Mouse (Mus musculus) megakaryocyte, embryonic 14.5 days (primary cell): ENCODE results near the gene Wfdc8. TPM values are rescaled to one million over a fixed set of nuclear protein-coding genes. Genes with fewer than 3 reads are reported as not detected.
A peak's percentile ranks its signal among the peaks of the same experiment; 100 is the strongest.

Experiments used
- H3K27me3 ChIP-seq: replicated peaks from 2 replicates; pipeline ENCODE3; 2012; ENCODE audit warnings: inconsistent platforms
- H3K36me3 ChIP-seq: replicated peaks from 2 replicates; pipeline ENCODE3; 2012; ENCODE audit warnings: low read length, inconsistent platforms, mixed read lengths
- H3K4me1 ChIP-seq: 2 replicates; pipeline ENCODE4 v1.6.1; 2012; ENCODE audit warnings: inconsistent platforms
- H3K4me3 ChIP-seq: replicated peaks from 2 replicates; pipeline ENCODE3; 2012; ENCODE audit warnings: moderate library complexity, mild to moderate bottlenecking, inconsistent platforms
- H3K9me3 ChIP-seq: 2 replicates; pipeline ENCODE4 v1.6.1; 2012; ENCODE audit warnings: inconsistent platforms
- FLI1 ChIP-seq: IDR thresholded peaks from 2 replicates; pipeline ENCODE4 v1.6.1; 2012; ENCODE audit warnings: low read length, inconsistent platforms, mixed read lengths
- GATA1 ChIP-seq: IDR thresholded peaks from 3 replicates; pipeline ENCODE4 v1.6.1; 2012; ENCODE audit warnings: mixed read lengths, low read length, inconsistent platforms, borderline replicate concordance
- polyA plus RNA-seq: library from polyadenylated mRNA; stranded (reverse); fragments of >175 nt; gene quantifications from 2 replicates; pipeline ENCODE4 v1.2.3, GENCODE M21; 2012; ENCODE audit warnings: low replicate concordance; ENCODE audit not compliant: insufficient read depth

Wfdc8 gene
- polyA plus RNA-seq, 1 experiment = not detected

- H3K27me3 ChIP-seq = peaks cover 63% of the 10 kb centered on the region
- no peaks in the 10 kb centered on the region for H3K36me3 ChIP-seq
- H3K9me3 ChIP-seq = peaks cover 32% of the 10 kb centered on the region
- H3K4me3 ChIP-seq = no peak overlapping the region
- H3K4me1 ChIP-seq = peaks cover 14% of the 10 kb centered on the region
- TF ChIP-seq GATA1 (no peak), FLI1 (no peak)
Measured at GRCm38 (mm10) chr2:164564346-164564745, 49.1 kb downstream of the Wfdc8 start.

DNA sequence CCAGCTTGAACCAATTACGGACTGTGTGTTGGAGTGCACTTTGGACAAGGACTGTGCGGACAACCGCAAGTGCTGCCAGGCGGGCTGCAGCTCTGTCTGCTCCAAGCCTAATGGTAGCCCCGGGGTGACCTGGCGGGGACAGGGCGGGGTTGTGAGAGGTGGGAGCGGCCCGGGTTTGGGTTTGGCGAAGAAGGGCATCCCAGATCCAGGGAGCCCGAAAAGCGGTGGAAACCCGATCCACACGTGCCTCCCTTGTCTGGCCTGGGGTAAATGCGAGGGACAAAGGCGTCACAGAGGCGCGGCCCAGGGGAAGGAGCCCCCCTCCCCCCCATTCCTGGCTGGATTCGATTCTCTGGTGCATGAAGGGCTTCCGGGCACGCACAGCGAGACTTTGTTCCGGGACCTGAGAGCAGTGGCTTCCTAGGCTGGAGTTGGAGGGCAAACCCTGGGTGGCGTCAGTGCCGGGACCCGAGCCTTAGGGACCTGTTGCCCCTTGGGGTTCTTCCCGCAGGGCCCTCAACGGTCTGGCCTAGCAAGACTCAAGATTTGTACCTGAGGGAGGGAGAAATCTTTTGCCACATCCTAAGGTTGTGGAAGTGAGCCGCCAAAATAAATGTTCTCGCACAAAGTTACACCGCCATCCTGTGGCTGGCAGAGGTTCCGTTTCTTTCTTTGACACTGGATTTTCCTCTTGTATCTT is 49.9 kb downstream of the Wfdc8 start:
- TF ChIP-seq FLI1 (no peak), GATA1 (no peak)
- H3K36me3 ChIP-seq = no peaks in the 10 kb centered on the region
- H3K9me3 ChIP-seq = peaks cover 32% of the 10 kb centered on the region
- H3K4me3 ChIP-seq = peak overlapping the region; percentile 84
- peaks cover 23% of the 10 kb centered on the region for H3K4me1 ChIP-seq
- peaks cover 58% of the 10 kb centered on the region for H3K27me3 ChIP-seq

DNA sequence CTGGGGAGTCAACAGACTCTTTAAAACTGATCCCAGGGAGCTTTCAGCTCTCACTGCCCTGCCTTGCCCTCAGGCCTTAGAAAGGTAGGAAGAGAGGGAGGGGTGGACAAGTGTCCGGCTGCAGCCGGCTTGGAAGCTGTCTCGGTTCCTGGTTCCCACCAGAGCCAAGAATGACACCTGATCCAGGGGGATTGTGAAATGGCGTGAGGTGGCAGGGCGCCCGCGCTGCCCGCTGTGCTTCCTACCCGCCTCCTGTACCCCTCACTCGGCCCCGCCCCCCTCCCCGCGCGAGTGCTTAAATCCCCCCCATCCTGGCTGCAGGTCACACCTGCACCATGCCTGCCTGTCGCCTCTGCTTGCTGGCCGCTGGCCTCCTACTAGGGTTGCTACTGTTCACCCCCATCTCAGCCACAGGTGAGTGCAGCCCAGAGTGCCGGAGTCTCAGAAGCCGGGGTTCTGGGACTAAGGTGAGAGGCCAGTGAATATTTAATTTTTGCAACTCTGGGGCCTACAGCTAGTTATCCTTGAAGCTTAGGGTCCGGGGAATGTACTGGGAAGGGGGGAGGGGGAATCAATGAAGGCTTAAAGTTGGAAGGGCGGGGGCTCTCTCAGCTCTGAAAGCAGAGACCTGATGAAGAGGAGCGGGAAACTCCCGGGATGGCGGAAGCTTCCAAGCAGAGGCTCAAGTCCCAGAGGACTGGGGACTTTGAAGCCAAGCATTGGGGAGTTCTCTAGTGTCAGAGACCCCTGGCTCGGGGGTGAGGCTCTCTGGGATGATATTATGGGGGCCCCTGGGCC is 50.8 kb downstream of the Wfdc8 start, which contains the start of gene Wfdc2:
Gene Wfdc2, plus strand, starts transcription at position 23 of the 798 bp plus-strand sequence.
- TF ChIP-seq FLI1 (no peak), GATA1 (no peak)
- no peaks in the 10 kb centered on the region for H3K36me3 ChIP-seq
- peak within 1 kb of the TSS; percentile 84 for H3K4me3 ChIP-seq
- peaks cover 59% of the 10 kb centered on the region for H3K27me3 ChIP-seq
- peaks cover 32% of the 10 kb centered on the region for H3K9me3 ChIP-seq
- H3K4me1 ChIP-seq = peaks cover 30% of the 10 kb centered on the region

DNA sequence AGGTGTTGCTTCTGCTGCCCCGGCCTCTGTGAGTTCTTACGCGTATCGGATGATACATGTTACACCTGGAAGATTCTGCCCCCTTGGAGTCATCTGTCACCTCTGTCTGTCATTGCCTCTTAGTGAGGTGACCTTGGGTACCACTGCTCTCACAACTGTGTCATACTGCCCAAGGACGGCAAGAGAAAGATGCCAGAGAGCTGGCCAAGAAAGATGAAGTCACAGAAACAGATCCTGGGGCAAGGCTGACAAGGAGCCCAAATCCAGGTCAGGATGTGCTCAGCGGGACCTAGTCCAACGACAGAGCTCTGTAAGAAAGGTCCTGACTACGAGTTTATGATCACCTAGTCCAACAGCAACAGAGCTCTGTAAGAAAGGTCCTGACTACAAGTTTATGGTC is 53.3 kb downstream of the Wfdc8 start:
- no peaks in the 10 kb centered on the region for H3K36me3 ChIP-seq
- H3K4me1 ChIP-seq = peaks cover 31% of the 10 kb centered on the region
- H3K9me3 ChIP-seq = peaks cover 17% of the 10 kb centered on the region
- H3K4me3 ChIP-seq = no peak overlapping the region
- TF ChIP-seq FLI1 (no peak), GATA1 (no peak)
- H3K27me3 ChIP-seq = peaks cover 55% of the 10 kb centered on the region

GRCm38 (mm10) chr2:164558991-164559645 is 54.3 kb downstream of the Wfdc8 start:
- Histone ChIP-seq H3K4me1 (peaks cover 31% of the 10 kb centered on the region), H3K9me3 (peaks cover 17% of the 10 kb centered on the region), H3K4me3 (peak overlapping the region; percentile 89), H3K27me3 (peaks cover 50% of the 10 kb centered on the region), H3K36me3 (no peaks in the 10 kb centered on the region)
- TF ChIP-seq FLI1 = no peak
- no peak for TF ChIP-seq GATA1

DNA sequence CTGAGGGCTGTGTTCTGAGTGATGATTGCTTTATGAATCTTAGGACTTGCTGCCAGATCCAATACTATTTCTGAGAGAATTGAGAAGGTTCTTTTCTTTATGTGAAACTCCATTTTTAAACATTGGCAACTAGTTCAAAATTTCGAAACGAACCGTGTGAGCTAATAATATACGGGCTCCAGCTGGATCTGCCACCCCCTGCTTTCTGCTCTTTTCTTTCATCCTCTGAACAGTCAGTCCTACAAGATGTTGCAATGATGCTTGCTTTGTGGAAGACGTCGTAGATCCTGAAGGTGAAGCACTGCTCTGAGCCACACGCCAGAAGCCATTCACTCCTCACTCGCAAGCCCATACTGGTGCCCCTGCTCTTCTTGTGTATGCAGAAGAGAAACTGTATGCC is 55.0 kb downstream of the Wfdc8 start:
- Histone ChIP-seq H3K27me3 (peaks cover 49% of the 10 kb centered on the region), H3K4me1 (peaks cover 28% of the 10 kb centered on the region), H3K36me3 (no peaks in the 10 kb centered on the region), H3K9me3 (peaks cover 17% of the 10 kb centered on the region), H3K4me3 (peak overlapping the region; percentile 89)
- TF ChIP-seq GATA1 = no peak

- Histone ChIP-seq H3K27me3 (peaks cover 75% of the 10 kb centered on the region), H3K9me3 (0 out of 2 replicates have a peak, but pooled peaks cover 3% of the 10 kb centered on the region), H3K4me3 (no peak overlapping the region), H3K36me3 (no peaks in the 10 kb centered on the region), H3K4me1 (no peaks in the 10 kb centered on the region)
- TF ChIP-seq GATA1 (no peak), FLI1 (no peak)
Measured at GRCm38 (mm10) chr2:164551502-164551901, 61.9 kb downstream of the Wfdc8 start.

GRCm38 (mm10) chr2:164550895-164551269 is 62.5 kb downstream of the Wfdc8 start:
- Histone ChIP-seq H3K4me3 (no peak overlapping the region), H3K36me3 (no peaks in the 10 kb centered on the region), H3K9me3 (0 out of 2 replicates have a peak, but pooled peaks cover 3% of the 10 kb centered on the region), H3K4me1 (no peaks in the 10 kb centered on the region), H3K27me3 (peaks cover 71% of the 10 kb centered on the region)
- TF ChIP-seq FLI1 (no peak), GATA1 (no peak)

DNA sequence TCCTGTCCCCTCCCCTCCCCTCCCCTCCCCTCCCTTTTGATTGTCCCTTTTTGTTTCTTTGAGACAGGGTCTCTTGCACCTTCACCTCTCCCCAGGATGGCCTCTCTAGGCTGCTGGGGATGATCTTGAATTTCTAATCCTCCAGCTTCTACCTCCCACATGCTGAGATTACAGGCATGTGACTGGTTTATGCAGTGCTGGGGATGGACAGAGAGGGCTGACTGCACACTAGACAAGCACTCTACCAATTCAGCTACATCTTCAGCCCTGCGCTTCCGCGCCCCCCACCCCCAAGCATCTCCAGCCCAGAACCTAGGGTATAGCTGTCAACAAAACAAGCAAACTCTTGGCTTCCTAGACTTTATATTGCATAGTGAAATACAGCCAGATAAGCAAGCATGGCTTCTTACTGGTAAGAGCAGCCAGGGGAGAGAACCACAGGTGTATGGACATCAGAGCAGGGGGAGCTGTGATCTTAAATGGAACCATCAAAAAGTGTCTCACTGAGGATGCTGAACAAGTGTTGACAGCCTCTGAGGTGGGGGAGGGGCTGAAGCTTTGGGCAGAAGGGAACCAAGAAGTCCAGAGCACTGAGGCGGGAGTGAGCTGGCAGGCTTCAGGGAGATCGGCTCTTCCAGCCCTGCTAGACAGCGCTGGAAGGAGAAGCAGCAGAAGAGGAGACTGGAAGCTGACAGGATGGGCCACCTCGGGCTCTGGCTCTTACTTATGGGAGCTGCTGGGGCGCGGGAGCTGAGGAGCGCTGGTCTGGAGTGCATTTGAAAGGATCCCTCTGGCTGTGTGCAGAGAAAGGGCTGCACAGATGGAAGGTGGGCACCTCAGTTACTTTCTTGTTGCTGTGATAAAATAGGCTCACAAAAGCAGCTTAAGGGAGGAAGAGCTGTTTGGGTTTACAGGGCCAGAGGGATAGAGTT is 63.2 kb downstream of the Wfdc8 start:
- H3K36me3 ChIP-seq = no peaks in the 10 kb centered on the region
- TF ChIP-seq GATA1 (no peak), FLI1 (no peak)
- 0 out of 2 replicates have a peak, but pooled peaks cover 3% of the 10 kb centered on the region for H3K9me3 ChIP-seq
- peaks cover 72% of the 10 kb centered on the region for H3K27me3 ChIP-seq
- no peaks in the 10 kb centered on the region for H3K4me1 ChIP-seq
- no peak overlapping the region for H3K4me3 ChIP-seq

GRCm38 (mm10) chr2:164549338-164549737 is 64.1 kb downstream of the Wfdc8 start:
- H3K9me3 ChIP-seq = 0 out of 2 replicates have a peak, but pooled peaks cover 3% of the 10 kb centered on the region
- H3K4me3 ChIP-seq = no peak overlapping the region
- H3K4me1 ChIP-seq = peaks cover 6% of the 10 kb centered on the region
- TF ChIP-seq GATA1 (no peak), FLI1 (no peak)
- no peaks in the 10 kb centered on the region for H3K36me3 ChIP-seq
- H3K27me3 ChIP-seq = peaks cover 73% of the 10 kb centered on the region

Other genes starting within 250 kb of the Wfdc8 start
- 10.8 and 19.1 TPM in 2 replicates for gene Slpi, start 224.5 kb downstream of the Wfdc8 start, polyA plus RNA-seq
- 0.18 TPM in 1 of 2 replicates, not detected in the other for gene Rbpjl, start 210.5 kb downstream of the Wfdc8 start, polyA plus RNA-seq
- not detected in 2 replicates for gene Matn4, start 208.5 kb downstream of the Wfdc8 start, polyA plus RNA-seq
- gene Sdc4, start 169.7 kb downstream of the Wfdc8 start, polyA plus RNA-seq = 0.78 and 6.1 TPM in 2 replicates
- gene Sys1, start 156.7 kb downstream of the Wfdc8 start, polyA plus RNA-seq = 63.1 and 105 TPM in 2 replicates
- gene Gm20458, start 152.7 kb downstream of the Wfdc8 start, polyA plus RNA-seq = 2.4 TPM in 1 of 2 replicates, not detected in the other
- not detected in 2 replicates for gene Trp53tg5, start 139.9 kb downstream of the Wfdc8 start, polyA plus RNA-seq
- gene Dbndd2, start 127.5 kb downstream of the Wfdc8 start, polyA plus RNA-seq = 1.7 and 4.2 TPM in 2 replicates
- 103 and 177 TPM in 2 replicates for gene Pigt, start 116.1 kb downstream of the Wfdc8 start, polyA plus RNA-seq
- 0.48 TPM in 1 of 2 replicates, not detected in the other for gene Wfdc2, start 51.2 kb downstream of the Wfdc8 start, polyA plus RNA-seq
- gene Spint3, start 40.2 kb downstream of the Wfdc8 start, polyA plus RNA-seq = not detected in 2 replicates
- not detected in 2 replicates for gene Wfdc6a, start 28.2 kb downstream of the Wfdc8 start, polyA plus RNA-seq
- not detected in 2 replicates for gene Eppin, start 20.0 kb downstream of the Wfdc8 start, polyA plus RNA-seq
- not detected in 2 replicates for gene Wfdc6b, start 104 bp downstream of the Wfdc8 start, polyA plus RNA-seq
- gene Wfdc16, start 25.2 kb upstream of the Wfdc8 start, polyA plus RNA-seq = not detected in 2 replicates
- not detected in 2 replicates for gene Wfdc10, start 42.4 kb upstream of the Wfdc8 start, polyA plus RNA-seq
- not detected in 2 replicates for gene Wfdc9, start 43.0 kb upstream of the Wfdc8 start, polyA plus RNA-seq
- gene Wfdc11, start 60.5 kb upstream of the Wfdc8 start, polyA plus RNA-seq = not detected in 2 replicates
- not detected in 2 replicates for gene Wfdc13, start 71.5 kb upstream of the Wfdc8 start, polyA plus RNA-seq
- not detected in 2 replicates for gene Spint4, start 84.9 kb upstream of the Wfdc8 start, polyA plus RNA-seq
- gene Spint5, start 101.7 kb upstream of the Wfdc8 start, polyA plus RNA-seq = not detected in 2 replicates
- gene Wfdc3, start 132.3 kb upstream of the Wfdc8 start, polyA plus RNA-seq = not detected in 2 replicates
- gene Dnttip1, start 132.4 kb upstream of the Wfdc8 start, polyA plus RNA-seq = 41.6 and 49.2 TPM in 2 replicates
- gene Ube2c, start 156.3 kb upstream of the Wfdc8 start, polyA plus RNA-seq = 43.1 and 121 TPM in 2 replicates
- gene Tnnc2, start 166.3 kb upstream of the Wfdc8 start, polyA plus RNA-seq = not detected in 2 replicates
- 7.7 and 9.9 TPM in 2 replicates for gene Snx21, start 172.2 kb upstream of the Wfdc8 start, polyA plus RNA-seq
- 63.1 and 87.6 TPM in 2 replicates for gene Acot8, start 191.3 kb upstream of the Wfdc8 start, polyA plus RNA-seq
- gene Zswim3, start 191.5 kb upstream of the Wfdc8 start, polyA plus RNA-seq = 0.40 TPM in 1 of 2 replicates, not detected in the other
- gene Zswim1, start 209.1 kb upstream of the Wfdc8 start, polyA plus RNA-seq = 13.3 and 15.6 TPM in 2 replicates
- gene Spata25, start 214.9 kb upstream of the Wfdc8 start, polyA plus RNA-seq = not detected in 2 replicates
- gene Ctsa, start 219.2 kb upstream of the Wfdc8 start, polyA plus RNA-seq = 135 and 694 TPM in 2 replicates
- 5.4 TPM in 1 of 2 replicates, not detected in the other for gene Neurl2, start 219.8 kb upstream of the Wfdc8 start, polyA plus RNA-seq
- gene Pltp, start 244.1 kb upstream of the Wfdc8 start, polyA plus RNA-seq = 15.1 and 146 TPM in 2 replicates